Mouse (Mus musculus): ENCODE data around the gene Tmem202. TPM values are rescaled to one million over a fixed set of nuclear protein-coding genes. Genes with fewer than 3 reads are reported as not detected.

Gene Tmem202
- polyA plus RNA-seq, 1 experiment: 0.64 TPM

GRCm38 (mm10) chr9:59518976-59519375 is 20.7 kb downstream of the Tmem202 start:
- H3K4me1 ChIP-seq (ENCODE audit: control insufficient read depth, insufficient read depth, low read length): no peaks in the 10 kb centered on the region
- TF ChIP-seq POLR2A (IDR thresholded peaks at IDR 0.05; ENCODE audit: borderline replicate concordance, extremely low read depth, low read depth, low read length) (no peak), CTCF (IDR thresholded peaks at IDR 0.05; ENCODE audit: insufficient read depth, low read length) (no peak)
- no peak overlapping the region for H3K4me3 ChIP-seq (replicated peaks; ENCODE audit: extremely low read depth, low read depth, low read length)
- DNase-seq: no peak
- 38% methylated on average over 5 of the region's 5 CpGs for WGBS

GRCm38 (mm10) chr9:59517127-59517526 is 22.5 kb downstream of the Tmem202 start:
- Histone ChIP-seq H3K4me1 (ENCODE audit: control insufficient read depth, insufficient read depth, low read length) (no peaks in the 10 kb centered on the region), H3K4me3 (replicated peaks; ENCODE audit: extremely low read depth, low read depth, low read length) (no peak overlapping the region)
- no peak for DNase-seq
- TF ChIP-seq CTCF (IDR thresholded peaks at IDR 0.05; ENCODE audit: insufficient read depth, low read length): no peak
- no peak for TF ChIP-seq POLR2A (IDR thresholded peaks at IDR 0.05; ENCODE audit: borderline replicate concordance, extremely low read depth, low read depth, low read length)
- WGBS: 70% methylated on average over 7 of the region's 7 CpGs

- DNase-seq: no peak
- WGBS: 33% methylated on average over 3 of the region's 3 CpGs
- TF ChIP-seq CTCF (IDR thresholded peaks at IDR 0.05; ENCODE audit: insufficient read depth, low read length) (no peak), POLR2A (IDR thresholded peaks at IDR 0.05; ENCODE audit: borderline replicate concordance, extremely low read depth, low read depth, low read length) (no peak)
These were observed 24.6 kb downstream of the Tmem202 start for GRCm38 (mm10) chr9:59515069-59515468.

GRCm38 (mm10) chr9:59512381-59512780 is 27.3 kb downstream of the Tmem202 start:
- TF ChIP-seq CTCF (IDR thresholded peaks at IDR 0.05; ENCODE audit: insufficient read depth, low read length) (no peak), POLR2A (IDR thresholded peaks at IDR 0.05; ENCODE audit: borderline replicate concordance, extremely low read depth, low read depth, low read length) (no peak)
- no peak for DNase-seq
- Histone ChIP-seq H3K4me3 (replicated peaks; ENCODE audit: extremely low read depth, low read depth, low read length) (no peak overlapping the region), H3K4me1 (ENCODE audit: control insufficient read depth, insufficient read depth, low read length) (no peaks in the 10 kb centered on the region)
- WGBS: 35% methylated on average over 4 of the region's 4 CpGs

More at GRCm38 (mm10) chr9:59515069-59515468, 24.6 kb downstream of the Tmem202 start:
- H3K4me1 ChIP-seq (ENCODE audit: control insufficient read depth, insufficient read depth, low read length): no peaks in the 10 kb centered on the region
- H3K4me3 ChIP-seq (replicated peaks; ENCODE audit: extremely low read depth, low read depth, low read length): no peak overlapping the region

GRCm38 (mm10) chr9:59508146-59508545 is 31.5 kb downstream of the Tmem202 start:
- no peak for DNase-seq
- TF ChIP-seq CTCF (IDR thresholded peaks at IDR 0.05; ENCODE audit: insufficient read depth, low read length): no peak
- TF ChIP-seq POLR2A (IDR thresholded peaks at IDR 0.05; ENCODE audit: borderline replicate concordance, extremely low read depth, low read depth, low read length): no peak
- H3K4me1 ChIP-seq (ENCODE audit: control insufficient read depth, insufficient read depth, low read length): no peaks in the 10 kb centered on the region
- H3K4me3 ChIP-seq (replicated peaks; ENCODE audit: extremely low read depth, low read depth, low read length): no peak overlapping the region
- WGBS: 50% methylated on average over 1 of the region's 1 CpGs

GRCm38 (mm10) chr9:59487331-59487730 is 52.3 kb downstream of the Tmem202 start:
- no peak overlapping the region for H3K4me3 ChIP-seq (replicated peaks; ENCODE audit: extremely low read depth, low read depth, low read length)
- TF ChIP-seq POLR2A (IDR thresholded peaks at IDR 0.05; ENCODE audit: borderline replicate concordance, extremely low read depth, low read depth, low read length): no peak
- TF ChIP-seq CTCF (IDR thresholded peaks at IDR 0.05; ENCODE audit: insufficient read depth, low read length): no peak
- no peak for DNase-seq
- H3K4me1 ChIP-seq (ENCODE audit: control insufficient read depth, insufficient read depth, low read length): peaks cover 5% of the 10 kb centered on the region; the same call in 1 of the 2 replicates

- TF ChIP-seq POLR2A (IDR thresholded peaks at IDR 0.05; ENCODE audit: borderline replicate concordance, extremely low read depth, low read depth, low read length) (peak; percentile 92), CTCF (IDR thresholded peaks at IDR 0.05; ENCODE audit: insufficient read depth, low read length) (no peak)
- WGBS: under 1% methylated on average over 56 of the region's 56 CpGs
- peaks cover 5% of the 10 kb centered on the region; the same call in 1 of the 2 replicates for H3K4me1 ChIP-seq (ENCODE audit: control insufficient read depth, insufficient read depth, low read length)
- peak within 1 kb of the TSS; percentile 81 for H3K4me3 ChIP-seq (replicated peaks; ENCODE audit: extremely low read depth, low read depth, low read length)
- DNase-seq: peak; percentile 99
These were observed 53.0 kb downstream of the Tmem202 start, which contains the start of gene Arih1 for GRCm38 (mm10) chr9:59486549-59487065. TSS of gene Arih1 (minus strand) at chr9:59486618.

GRCm38 (mm10) chr9:59486076-59486518 is 53.5 kb downstream of the Tmem202 start:
- Histone ChIP-seq H3K4me1 (ENCODE audit: control insufficient read depth, insufficient read depth, low read length) (peaks cover 5% of the 10 kb centered on the region; the same call in 1 of the 2 replicates), H3K4me3 (replicated peaks; ENCODE audit: extremely low read depth, low read depth, low read length) (peak overlapping the region; percentile 81)
- no peak for DNase-seq
- TF ChIP-seq CTCF (IDR thresholded peaks at IDR 0.05; ENCODE audit: insufficient read depth, low read length): no peak
- TF ChIP-seq POLR2A (IDR thresholded peaks at IDR 0.05; ENCODE audit: borderline replicate concordance, extremely low read depth, low read depth, low read length): 0 out of 2 replicates have a peak, but pooled peaks have one; percentile 25
- 1% methylated on average over 66 of the region's 71 CpGs for WGBS

- Histone ChIP-seq H3K4me1 (ENCODE audit: control insufficient read depth, insufficient read depth, low read length) (peaks cover 5% of the 10 kb centered on the region; the same call in 1 of the 2 replicates), H3K4me3 (replicated peaks; ENCODE audit: extremely low read depth, low read depth, low read length) (peak overlapping the region; percentile 81)
- WGBS: under 1% methylated on average over 34 of the region's 34 CpGs
- DNase-seq: peak; percentile 75
- 0 out of 2 replicates have a peak, but pooled peaks have one; percentile 14 for TF ChIP-seq POLR2A (IDR thresholded peaks at IDR 0.05; ENCODE audit: borderline replicate concordance, extremely low read depth, low read depth, low read length)
- no peak for TF ChIP-seq CTCF (IDR thresholded peaks at IDR 0.05; ENCODE audit: insufficient read depth, low read length)
These were observed 54.1 kb downstream of the Tmem202 start for GRCm38 (mm10) chr9:59485511-59486075.

GRCm38 (mm10) chr9:59484760-59485159 is 54.9 kb downstream of the Tmem202 start:
- Histone ChIP-seq H3K4me3 (replicated peaks; ENCODE audit: extremely low read depth, low read depth, low read length) (peak overlapping the region; percentile 41), H3K4me1 (ENCODE audit: control insufficient read depth, insufficient read depth, low read length) (peaks cover 7% of the 10 kb centered on the region)
- TF ChIP-seq POLR2A (IDR thresholded peaks at IDR 0.05; ENCODE audit: borderline replicate concordance, extremely low read depth, low read depth, low read length) (no peak), CTCF (IDR thresholded peaks at IDR 0.05; ENCODE audit: insufficient read depth, low read length) (no peak)
- WGBS: 4% methylated on average over 7 of the region's 7 CpGs
- DNase-seq: no peak

Data from lung, adult 2 months (tissue).